Mouse (Mus musculus) heart, embryonic 14.5 days (tissue): Measurements from ENCODE around the gene Phactr1. TPM values are rescaled to one million over a fixed set of nuclear protein-coding genes. Genes with fewer than 3 reads are reported as not detected.

Source experiments
- ATAC-seq: fragments of 200-750 bp; cut with Nextera tagmentation; 2 replicates; pipeline ENCODE4 v1.8.0; 2017; ENCODE audit warnings: low read depth, moderate TSS enrichment; ENCODE audit not compliant: insufficient number of reproducible peaks, insufficient read depth, low FRiP score
- H3K27ac ChIP-seq, 2 experiments: fragments of 200-500 bp in 1 of 2; fragments of 300-500 bp in 1 of 2; sonication (generic) in 1 of 2; replicated peaks in 1 of 2; 2 replicates each; pipeline ENCODE4 v1.5.1; 2012 to 2014; ENCODE audit warnings: low read depth in 2 of 2, low read length in 2 of 2, control low read depth in 1 of 2, mild to moderate bottlenecking in 1 of 2, mixed read lengths in 1 of 2; ENCODE audit not compliant: control insufficient read depth in 1 of 2, insufficient read depth in 1 of 2
- H3K27me3 ChIP-seq: fragments of 300-500 bp; sonication (generic); 2 replicates; pipeline ENCODE4 v1.6.1; 2014; ENCODE audit warnings: mild to moderate bottlenecking, low read length, control low read depth; ENCODE audit not compliant: control insufficient read depth, insufficient read depth
- H3K36me3 ChIP-seq: fragments of 300-500 bp; sonication (generic); 2 replicates; pipeline ENCODE4 v1.6.1; 2014; ENCODE audit warnings: mild to moderate bottlenecking, control low read depth, low read length, mixed read lengths; ENCODE audit not compliant: control insufficient read depth, insufficient read depth
- H3K4me1 ChIP-seq, 2 experiments: fragments of 200-500 bp in 1 of 2; fragments of 300-500 bp in 1 of 2; sonication (generic) in 1 of 2; 2 replicates each; pipeline ENCODE4 v1.6.1; 2012 to 2014; ENCODE audit warnings: low read length in 2 of 2, control low read depth in 1 of 2, mixed read lengths in 1 of 2; ENCODE audit not compliant: control insufficient read depth in 2 of 2, insufficient read depth in 2 of 2
- H3K4me2 ChIP-seq: fragments of 300-500 bp; sonication (generic); 2 replicates; pipeline ENCODE4 v1.6.1; 2014; ENCODE audit warnings: mild to moderate bottlenecking, low read length
- H3K4me3 ChIP-seq, 2 experiments: fragments of 200-500 bp in 1 of 2; fragments of 300-500 bp in 1 of 2; sonication (generic) in 1 of 2; 2 replicates each; pipeline ENCODE4 v1.5.1; 2012 to 2014; ENCODE audit warnings: low read length in 2 of 2, mild to moderate bottlenecking in 2 of 2, control low read depth in 1 of 2, low read depth in 1 of 2, moderate library complexity in 1 of 2; ENCODE audit not compliant: control insufficient read depth in 1 of 2, insufficient read depth in 1 of 2
- H3K9ac ChIP-seq: fragments of 300-500 bp; sonication (generic); 2 replicates; pipeline ENCODE4 v1.6.1; 2014; ENCODE audit warnings: mild to moderate bottlenecking, low read length
- H3K9me3 ChIP-seq: fragments of 300-500 bp; sonication (generic); 2 replicates; pipeline ENCODE4 v1.6.1; 2016; ENCODE audit warnings: low read length, control low read depth; ENCODE audit not compliant: control insufficient read depth
- WGBS: fragments of 180-500 bp; shearing (Covaris S2); extraction: QIAGEN DNeasy Blood & Tissue Kit; methylation state at CpG from one replicate; pipeline ENCODE4 v1.1.7; 2014; 5-methylcytosine and 5-hydroxymethylcytosine counted together
- polyA plus RNA-seq: library from polyadenylated mRNA; unstranded; fragments of >200 nt; fragmentation: Nextera tagmentation; extraction: Ambion mirVana; gene quantifications from 2 replicates; pipeline ENCODE4 v1.2.1, GENCODE M21; 2014

Gene Phactr1
- polyA plus RNA-seq, 1 experiment from 2014 or later = 8.9 TPM

DNA sequence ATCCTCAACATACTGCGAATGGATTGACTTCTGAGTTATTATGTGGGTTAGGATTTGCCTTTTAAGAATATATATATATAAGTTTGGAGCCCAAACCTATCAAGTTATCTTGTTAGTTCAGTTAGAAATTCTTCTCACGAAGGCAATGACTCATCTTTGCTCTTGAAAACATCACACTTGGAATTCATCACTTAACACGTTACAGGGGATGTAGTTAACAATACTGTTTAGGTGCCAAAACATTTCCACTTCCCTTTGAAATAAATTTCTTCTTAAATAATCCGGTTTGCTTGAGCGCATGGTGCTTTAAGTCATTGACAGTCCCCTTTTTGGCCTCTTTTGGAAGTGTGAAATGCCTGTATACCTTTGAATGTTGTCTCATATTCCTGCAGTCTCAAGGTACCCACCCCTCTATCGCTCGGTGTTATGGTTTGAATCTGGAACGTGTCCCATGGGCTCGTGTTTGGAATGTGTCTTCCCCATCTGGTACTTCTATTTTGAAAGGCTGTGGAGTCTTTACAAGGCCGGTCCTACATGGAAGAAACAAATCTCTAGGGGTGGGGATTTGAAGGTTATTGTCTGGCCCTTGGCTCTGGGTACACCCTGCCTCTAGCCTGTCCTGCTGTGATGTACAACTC, 80.6 kb downstream of the Phactr1 start:
- Histone ChIP-seq H3K4me1 (peaks cover 2 to 3% of the 10 kb centered on the region in 2 experiments; a peak in 2 of 4 replicates), H3K36me3 (no peaks in the 10 kb centered on the region), H3K4me3 (no peak overlapping the region), H3K4me2 (no peak overlapping the region), H3K9ac (no peak overlapping the region), H3K27ac (no peak overlapping the region), H3K9me3 (0 out of 2 replicates have a peak, but pooled peaks cover 3% of the 10 kb centered on the region), H3K27me3 (no peaks in the 10 kb centered on the region)
- 53% methylated on average over 10 of the region's 10 CpGs for WGBS
- no peak for ATAC-seq

DNA sequence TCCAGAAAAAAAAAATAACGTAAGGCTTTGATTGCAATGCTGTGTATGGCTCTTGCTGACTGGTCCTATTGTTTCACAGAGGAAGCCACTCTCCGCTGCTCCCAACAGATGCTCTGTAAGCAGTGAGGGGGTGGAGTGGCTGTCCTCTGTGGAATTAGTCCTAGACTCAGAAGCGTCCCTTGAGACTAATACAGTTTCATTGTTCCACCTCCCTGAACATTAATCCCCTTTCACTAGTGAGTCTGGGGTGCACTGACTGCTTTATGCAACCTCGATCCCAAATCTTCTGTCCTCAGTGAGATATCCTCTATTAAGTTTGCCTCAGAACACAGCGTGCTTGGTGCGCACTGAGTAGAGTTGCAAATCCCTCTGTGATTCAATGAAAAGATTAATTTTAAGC, 91.9 kb downstream of the Phactr1 start:
- 74% methylated on average over 6 of the region's 6 CpGs for WGBS
- no peak for ATAC-seq
- Histone ChIP-seq H3K36me3 (no peaks in the 10 kb centered on the region), H3K27ac (no peak overlapping the region), H3K4me1 (no peaks in the 10 kb centered on the region), H3K9me3 (no peaks in the 10 kb centered on the region), H3K27me3 (no peaks in the 10 kb centered on the region), H3K9ac (no peak overlapping the region), H3K4me3 (no peak overlapping the region), H3K4me2 (no peak overlapping the region)

DNA sequence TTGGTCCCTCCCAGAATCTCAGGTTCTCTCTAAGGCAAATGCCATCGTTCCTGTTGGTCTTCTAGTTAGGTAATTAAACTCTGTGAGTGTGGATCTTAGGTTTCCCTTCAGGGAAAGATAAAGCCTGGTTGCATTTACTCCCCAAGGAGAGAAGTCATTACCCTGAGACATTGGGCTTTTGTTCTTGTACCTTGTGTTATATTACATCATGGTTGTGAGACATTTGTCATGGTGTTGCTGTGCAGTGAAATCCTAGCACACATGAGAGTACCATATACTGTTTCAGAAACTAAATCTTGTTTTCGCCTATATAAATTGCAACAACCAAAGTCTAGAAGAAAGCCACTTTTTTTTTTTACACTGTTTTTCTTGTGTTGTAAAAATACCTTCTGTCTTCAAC, 93.6 kb downstream of the Phactr1 start:
- H3K4me2 ChIP-seq = no peak overlapping the region
- 69% methylated on average over 2 of the region's 2 CpGs for WGBS
- H3K4me3 ChIP-seq = no peak overlapping the region
- H3K9ac ChIP-seq = no peak overlapping the region
- no peak for ATAC-seq
- H3K36me3 ChIP-seq = no peaks in the 10 kb centered on the region
- H3K27me3 ChIP-seq = no peaks in the 10 kb centered on the region
- no peaks in the 10 kb centered on the region for H3K9me3 ChIP-seq
- no peaks in the 10 kb centered on the region for H3K4me1 ChIP-seq
- H3K27ac ChIP-seq = no peak overlapping the region

DNA sequence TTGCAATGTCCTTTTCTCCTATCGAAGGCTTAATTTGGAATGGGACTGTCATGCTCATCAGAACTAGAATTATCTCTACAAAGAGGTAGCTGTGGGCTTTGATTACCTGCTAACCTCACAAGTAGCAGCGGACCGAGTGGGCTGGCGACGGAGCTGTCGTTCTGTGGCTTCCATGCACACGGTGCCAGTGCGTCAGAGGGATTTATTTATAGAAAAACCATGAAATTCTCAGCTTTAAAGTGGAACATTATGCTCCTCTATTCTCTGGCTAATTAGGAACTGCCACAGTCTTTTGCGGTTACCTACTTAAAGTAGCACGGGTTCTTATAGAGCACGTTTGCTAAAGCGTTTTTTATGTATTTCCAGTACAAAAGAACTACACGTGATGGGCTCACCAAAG, 101.7 kb downstream of the Phactr1 start:
- WGBS = 76% methylated on average over 13 of the region's 13 CpGs
- Histone ChIP-seq H3K9ac (no peak overlapping the region), H3K4me3 (no peak overlapping the region), H3K36me3 (no peaks in the 10 kb centered on the region), H3K27me3 (no peaks in the 10 kb centered on the region), H3K4me2 (no peak overlapping the region), H3K27ac (no peak overlapping the region), H3K4me1 (no peaks in the 10 kb centered on the region), H3K9me3 (no peaks in the 10 kb centered on the region)
- ATAC-seq = no peak

DNA sequence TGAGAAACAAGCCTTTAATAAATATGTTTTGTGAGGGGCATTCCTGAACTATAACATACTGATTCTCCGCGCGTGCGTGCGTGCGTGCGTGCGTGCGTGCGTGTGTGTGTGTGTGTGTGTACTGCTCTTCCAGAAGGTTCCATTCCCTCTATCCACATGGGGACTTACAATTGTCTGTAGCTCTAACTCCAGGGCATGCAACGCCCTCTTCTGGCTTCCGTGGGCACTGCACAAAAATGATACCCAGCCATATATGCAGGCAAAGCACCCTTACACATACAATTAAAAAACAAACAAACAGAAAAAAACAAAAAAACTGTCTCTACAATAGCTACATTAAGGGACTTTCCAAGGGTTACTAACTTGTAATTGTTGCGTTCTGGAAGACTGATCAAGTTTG, 108.8 kb downstream of the Phactr1 start:
- Histone ChIP-seq H3K27me3 (no peaks in the 10 kb centered on the region), H3K4me1 (no peaks in the 10 kb centered on the region), H3K27ac (no peak overlapping the region), H3K9me3 (no peaks in the 10 kb centered on the region), H3K36me3 (no peaks in the 10 kb centered on the region), H3K9ac (no peak overlapping the region), H3K4me3 (no peak overlapping the region), H3K4me2 (no peak overlapping the region)
- no peak for ATAC-seq
- WGBS = 86% methylated on average over 13 of the region's 13 CpGs

DNA sequence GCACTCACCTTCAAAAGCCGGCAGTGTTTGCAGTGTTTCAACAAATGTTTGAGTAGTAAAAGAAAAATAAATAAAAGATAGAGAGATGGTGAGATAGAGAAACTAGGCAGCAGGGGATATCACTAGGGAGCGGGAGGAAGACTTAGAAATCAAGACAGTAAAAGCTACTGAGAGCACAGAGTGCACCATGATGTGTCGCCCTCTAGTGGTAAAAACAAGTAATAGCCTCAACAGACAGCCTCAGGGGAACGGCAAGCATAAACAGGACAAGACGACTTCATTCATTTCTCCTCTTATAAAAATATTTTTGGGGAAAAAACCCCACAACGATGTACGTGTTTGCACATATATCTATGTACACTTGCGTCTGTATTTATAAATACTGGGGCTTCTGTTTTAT, 111.9 kb downstream of the Phactr1 start:
- Histone ChIP-seq H3K9me3 (no peaks in the 10 kb centered on the region), H3K36me3 (no peaks in the 10 kb centered on the region), H3K9ac (no peak overlapping the region), H3K4me1 (no peaks in the 10 kb centered on the region), H3K27me3 (no peaks in the 10 kb centered on the region), H3K4me3 (no peak overlapping the region), H3K4me2 (peak overlapping the region; percentile 39), H3K27ac (no peak overlapping the region)
- WGBS = 25% methylated on average over 8 of the region's 8 CpGs
- no peak for ATAC-seq

DNA sequence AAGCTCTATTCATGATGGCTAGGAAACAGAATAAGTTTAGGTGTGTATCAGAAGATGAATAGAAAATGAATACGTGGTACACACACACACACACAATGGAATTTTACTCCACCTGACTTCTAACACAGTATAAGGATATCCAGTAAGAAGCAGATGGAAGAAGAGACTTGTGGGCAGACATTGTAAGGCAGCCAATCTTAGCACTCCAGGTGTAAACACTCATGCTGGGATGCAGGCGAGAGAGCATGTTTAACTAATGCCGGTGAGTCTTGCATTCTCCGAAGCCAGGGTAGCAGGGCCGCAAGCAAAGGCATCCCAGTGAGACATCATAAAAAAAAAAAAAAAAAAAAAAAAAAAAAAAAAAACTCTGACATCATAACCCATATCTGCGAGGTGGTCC, 120.1 kb downstream of the Phactr1 start:
- H3K9me3 ChIP-seq = no peaks in the 10 kb centered on the region
- H3K36me3 ChIP-seq = no peaks in the 10 kb centered on the region
- H3K4me3 ChIP-seq = no peak overlapping the region
- no peak overlapping the region for H3K9ac ChIP-seq
- H3K27ac ChIP-seq = no peak overlapping the region
- 79% methylated on average over 6 of the region's 6 CpGs for WGBS
- ATAC-seq = no peak
- H3K4me1 ChIP-seq = no peaks in the 10 kb centered on the region
- no peaks in the 10 kb centered on the region for H3K27me3 ChIP-seq
- no peak overlapping the region for H3K4me2 ChIP-seq

DNA sequence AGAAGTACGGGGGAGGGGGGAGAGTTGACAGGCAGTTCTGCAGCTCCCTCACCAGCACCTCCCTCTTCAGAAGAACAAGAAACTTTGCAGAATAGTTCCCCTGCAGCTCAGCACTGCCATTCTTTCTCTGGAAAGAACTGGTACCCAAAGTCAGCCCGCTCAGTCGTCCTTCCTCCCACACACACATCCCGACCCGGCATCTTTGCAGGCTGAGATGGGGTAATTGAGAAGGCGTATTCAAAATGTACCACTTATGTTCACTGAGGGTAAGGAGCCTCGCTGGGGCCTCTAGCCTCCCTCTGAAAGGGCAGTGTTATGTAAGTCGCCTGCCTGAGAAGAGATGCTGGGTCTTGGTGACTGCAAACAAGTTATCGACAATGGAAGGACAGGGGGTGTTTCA, 123.9 kb downstream of the Phactr1 start:
- Histone ChIP-seq H3K9ac (no peak overlapping the region), H3K27me3 (no peaks in the 10 kb centered on the region), H3K4me2 (no peak overlapping the region), H3K36me3 (no peaks in the 10 kb centered on the region), H3K4me1 (no peaks in the 10 kb centered on the region), H3K27ac (no peak overlapping the region), H3K4me3 (no peak overlapping the region), H3K9me3 (no peaks in the 10 kb centered on the region)
- no peak for ATAC-seq
- 52% methylated on average over 9 of the region's 9 CpGs for WGBS
